Mouse (Mus musculus): ENCODE measurements at regions not wholly inside any gene's neighbourhood (a gene's known extent, or its start where the extent isn't known, plus 50 kb on each side); places are given as distances from the start of the nearest gene placed in this dataset.

DNA sequence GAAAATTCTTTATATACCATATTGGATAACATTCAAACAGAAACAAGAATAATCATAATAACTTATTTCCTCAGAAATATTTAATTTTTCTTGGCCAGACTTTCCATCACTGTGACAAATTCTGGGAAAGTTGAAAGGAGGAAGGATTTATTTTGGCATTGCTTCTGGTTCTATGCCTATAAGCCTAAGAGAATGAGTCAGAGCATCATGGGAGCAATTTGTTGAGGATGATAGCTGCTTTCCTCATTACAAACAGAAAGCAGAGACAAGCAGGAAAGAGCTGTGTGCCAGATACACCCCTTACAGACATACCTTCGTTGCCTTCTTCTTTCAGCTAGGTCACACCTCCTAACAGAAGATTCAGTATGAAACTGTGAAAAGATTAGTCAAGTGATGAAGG lies 115.3 kb downstream of the Rgs21 start:
- in situ Hi-C loops (cut with MboI, MseI) = no loop called here

- in situ Hi-C loops (cut with MboI, MseI) = no loop called here
Observed at GRCm38 (mm10) chr1:144451731-144452130, 115.7 kb downstream of the Rgs21 start.

DNA sequence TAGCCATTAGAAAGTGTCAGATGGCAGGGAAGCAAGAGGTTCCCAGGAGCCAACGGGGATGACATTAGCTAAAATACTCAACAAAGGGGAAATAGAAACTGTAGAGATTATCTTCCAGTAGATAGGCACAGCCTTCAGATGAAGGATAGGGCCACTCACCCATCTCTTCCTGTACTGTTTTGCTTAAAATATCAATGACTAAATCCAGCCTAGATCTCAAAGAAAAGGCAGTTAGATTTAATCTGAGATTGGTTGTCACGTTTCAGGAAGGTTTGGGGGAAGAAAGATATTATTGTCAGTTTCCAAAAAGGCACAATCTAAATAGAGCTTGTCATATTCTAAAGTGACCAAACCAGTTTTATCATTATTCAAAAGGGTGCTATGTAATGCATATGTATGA lies 130.8 kb downstream of the Rgs21 start:
- in situ Hi-C loops (cut with MboI, MseI) = no loop called here

- in situ Hi-C loops (cut with MboI, MseI) = no loop called here
Observed at GRCm38 (mm10) chr1:144432816-144433215, 134.7 kb downstream of the Rgs21 start.

GRCm38 (mm10) chr1:144431535-144432276 lies 135.8 kb downstream of the Rgs21 start:
- in situ Hi-C loops (cut with MboI, MseI) = no loop called here

GRCm38 (mm10) chr1:144421374-144421773 lies 146.1 kb downstream of the Rgs21 start:
- in situ Hi-C loops (cut with MboI, MseI) = no loop called here

DNA sequence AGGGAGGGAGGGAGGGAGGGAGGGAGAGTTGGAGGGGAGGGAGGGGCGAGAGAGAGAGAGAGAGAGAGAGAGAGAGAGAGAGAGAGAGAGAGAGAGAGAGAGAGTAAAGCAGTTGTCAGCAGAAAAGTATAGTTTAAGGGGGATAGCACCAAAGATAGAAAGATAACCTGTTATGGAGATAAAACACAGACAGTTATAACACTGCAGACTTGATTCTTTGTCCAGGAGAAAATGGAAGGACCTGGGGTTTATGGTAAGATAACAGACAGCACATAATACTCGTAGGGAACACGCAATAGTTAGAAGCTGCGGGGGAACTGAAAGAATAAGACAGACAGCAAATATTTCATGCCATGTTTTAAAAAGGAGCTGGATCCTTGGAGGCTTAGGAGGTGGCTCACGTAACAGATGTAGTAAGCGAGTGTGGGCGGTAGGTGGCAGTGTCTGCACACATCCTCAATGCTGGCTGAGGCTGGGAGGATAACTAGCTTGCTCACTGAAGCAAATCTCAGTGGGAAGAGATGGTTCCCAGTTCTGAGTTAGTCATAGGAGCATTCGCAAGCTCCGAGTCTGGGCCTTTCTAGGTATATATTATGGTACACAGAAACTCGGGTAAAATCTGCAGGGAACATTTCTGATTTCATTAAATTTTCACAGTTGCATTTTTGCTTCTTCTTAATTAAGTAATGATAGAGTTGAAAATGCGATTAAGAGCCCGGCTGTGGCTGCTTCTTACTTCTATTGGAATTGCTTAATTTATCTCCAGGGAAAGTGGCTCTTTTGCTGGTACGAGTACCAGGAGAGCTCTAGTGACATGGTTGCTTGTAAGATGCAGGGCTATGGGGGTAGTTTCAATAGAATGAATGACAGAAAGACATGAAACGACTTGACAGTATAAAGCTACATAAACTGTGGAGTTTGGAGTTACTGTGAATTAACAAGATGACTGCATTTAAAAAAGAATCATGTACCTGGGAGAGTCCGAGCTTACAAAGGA lies 157.6 kb upstream of the Rgs1 start:
- in situ Hi-C loops (cut with MboI, MseI) = no loop called here

DNA sequence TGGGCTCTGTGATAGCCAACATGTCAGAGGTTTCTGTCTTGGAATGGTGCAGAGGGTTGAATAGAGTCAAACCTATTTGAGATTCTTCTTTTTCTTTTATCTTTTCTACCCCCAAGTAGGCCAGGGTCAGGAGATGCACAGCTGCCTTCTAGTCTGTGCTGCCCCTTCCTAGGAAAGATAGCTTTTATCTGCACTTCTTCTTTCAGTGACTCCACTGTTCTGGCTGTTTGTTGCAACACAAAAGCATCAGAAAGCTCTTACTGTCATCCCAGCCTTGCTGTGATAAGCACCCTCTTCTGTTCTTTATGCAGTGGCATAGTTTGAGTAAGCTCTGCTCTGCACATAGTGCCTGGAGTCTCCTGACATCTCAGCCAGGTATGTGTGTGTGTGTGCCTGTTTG lies 156.7 kb upstream of the Rgs1 start:
- in situ Hi-C loops (cut with MboI, MseI) = no loop called here

- in situ Hi-C loops (cut with MboI, MseI) = no loop called here
Observed at GRCm38 (mm10) chr1:144405031-144405430, 156.0 kb upstream of the Rgs1 start.

GRCm38 (mm10) chr1:144379991-144380594 lies 131.1 kb upstream of the Rgs1 start:
- in situ Hi-C loops (cut with MboI, MseI) = loop anchor here (5.0 to 10.0 kb wide), 2 partner anchors 183 to 575 kb away; no protein-coding TSS in a partner anchor

- in situ Hi-C loops (cut with MboI, MseI) = loop anchor here (10.0 to 25.0 kb wide), 2 partner anchors 569 to 1337 kb away; no protein-coding TSS in a partner anchor
Observed at GRCm38 (mm10) chr1:144374121-144374520, 125.1 kb upstream of the Rgs1 start.

DNA sequence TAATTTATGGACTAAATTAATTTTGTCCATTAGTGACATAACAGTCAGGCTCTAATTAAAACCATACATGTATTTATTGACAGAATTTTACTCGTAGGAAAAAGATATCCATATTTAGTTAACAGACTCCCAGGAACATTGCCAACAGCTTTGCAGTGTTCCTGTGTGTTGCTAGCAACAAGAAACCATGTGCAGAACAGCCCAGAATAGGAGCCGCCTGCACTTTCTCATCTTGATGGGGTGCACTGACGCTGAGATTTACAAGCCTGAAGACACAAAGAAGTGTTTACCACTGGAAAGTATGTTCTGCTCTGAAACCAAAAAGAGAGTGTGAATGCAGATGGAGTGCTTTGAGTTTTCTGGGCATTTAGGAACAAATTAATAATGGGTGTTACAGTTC lies 118.5 kb upstream of the Rgs1 start:
- in situ Hi-C loops (cut with MboI, MseI) = loop anchor here (10.0 to 25.0 kb wide), 2 partner anchors 103 to 1330 kb away; no protein-coding TSS in a partner anchor

- in situ Hi-C loops (cut with MboI, MseI) = loop anchor here (25.0 kb wide), 1 partner anchor 1318 kb away; no protein-coding TSS in a partner anchor
Observed at GRCm38 (mm10) chr1:144355560-144356310, 106.7 kb upstream of the Rgs1 start.

DNA sequence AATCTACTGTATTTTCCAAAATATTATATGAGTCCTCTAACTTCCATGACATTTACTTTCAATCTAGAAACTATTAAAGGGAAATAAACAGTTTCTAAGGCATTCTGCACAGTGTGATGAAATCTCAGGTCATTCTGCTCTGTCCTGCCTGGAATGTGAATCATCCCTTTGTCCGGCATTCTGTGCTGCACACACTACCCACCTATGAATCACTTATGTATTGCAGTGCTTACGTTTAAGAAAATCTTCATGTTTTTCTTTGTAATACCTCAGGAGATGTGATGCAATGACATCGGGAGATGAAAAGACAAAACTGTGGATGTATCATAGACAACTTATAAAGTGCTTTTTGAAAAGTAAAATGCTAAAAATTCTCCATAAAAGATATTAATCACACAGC lies 106.0 kb upstream of the Rgs1 start:
- in situ Hi-C loops (cut with MboI, MseI) = loop anchor here (25.0 kb wide), 1 partner anchor 1318 kb away; no protein-coding TSS in a partner anchor

DNA sequence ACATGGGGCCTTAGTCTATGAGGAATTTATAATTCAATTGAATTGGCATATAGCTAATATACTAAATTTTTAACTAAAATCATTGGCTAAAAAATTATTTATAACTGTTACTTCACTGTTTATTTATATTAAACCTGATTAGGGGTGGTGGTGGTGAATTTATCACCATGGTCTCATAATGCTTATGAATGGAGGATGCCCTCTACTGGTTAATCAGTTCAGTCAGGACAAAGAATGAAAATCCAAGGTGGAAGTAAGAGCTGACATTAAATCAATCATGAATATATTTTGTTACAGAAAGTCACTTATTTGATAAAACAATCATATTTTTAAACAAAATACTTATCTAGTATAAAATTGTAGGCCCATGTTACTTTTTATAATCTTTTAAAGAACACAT lies 104.3 kb upstream of the Rgs1 start:
- in situ Hi-C loops (cut with MboI, MseI) = loop anchor here (25.0 kb wide), 1 partner anchor 1316 kb away; no protein-coding TSS in a partner anchor

GRCm38 (mm10) chr1:144343820-144344219 lies 94.8 kb upstream of the Rgs1 start:
- in situ Hi-C loops (cut with MboI, MseI) = no loop called here

DNA sequence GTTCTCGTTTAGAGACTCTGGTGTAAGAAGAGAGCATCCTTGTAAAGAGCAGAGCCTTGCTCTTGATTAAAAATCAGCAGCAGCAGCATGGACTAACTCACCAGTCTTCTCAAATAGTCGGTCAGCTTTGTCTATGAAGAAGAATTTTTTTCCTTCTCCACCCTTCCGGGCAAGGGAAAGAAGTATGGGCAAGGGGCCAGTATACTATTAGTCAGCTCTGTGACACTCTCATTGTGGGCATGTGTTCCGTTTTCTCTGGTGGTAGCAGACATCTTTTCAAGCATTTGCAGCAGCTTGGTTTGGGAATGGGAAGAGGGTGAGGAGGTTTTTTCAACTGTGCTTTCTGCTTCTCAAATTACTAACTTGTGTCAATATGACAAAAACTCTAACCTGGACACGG lies 94.3 kb upstream of the Rgs1 start:
- in situ Hi-C loops (cut with MboI, MseI) = no loop called here

GRCm38 (mm10) chr1:144337572-144337971 lies 88.5 kb upstream of the Rgs1 start:
- in situ Hi-C loops (cut with MboI, MseI) = no loop called here

DNA sequence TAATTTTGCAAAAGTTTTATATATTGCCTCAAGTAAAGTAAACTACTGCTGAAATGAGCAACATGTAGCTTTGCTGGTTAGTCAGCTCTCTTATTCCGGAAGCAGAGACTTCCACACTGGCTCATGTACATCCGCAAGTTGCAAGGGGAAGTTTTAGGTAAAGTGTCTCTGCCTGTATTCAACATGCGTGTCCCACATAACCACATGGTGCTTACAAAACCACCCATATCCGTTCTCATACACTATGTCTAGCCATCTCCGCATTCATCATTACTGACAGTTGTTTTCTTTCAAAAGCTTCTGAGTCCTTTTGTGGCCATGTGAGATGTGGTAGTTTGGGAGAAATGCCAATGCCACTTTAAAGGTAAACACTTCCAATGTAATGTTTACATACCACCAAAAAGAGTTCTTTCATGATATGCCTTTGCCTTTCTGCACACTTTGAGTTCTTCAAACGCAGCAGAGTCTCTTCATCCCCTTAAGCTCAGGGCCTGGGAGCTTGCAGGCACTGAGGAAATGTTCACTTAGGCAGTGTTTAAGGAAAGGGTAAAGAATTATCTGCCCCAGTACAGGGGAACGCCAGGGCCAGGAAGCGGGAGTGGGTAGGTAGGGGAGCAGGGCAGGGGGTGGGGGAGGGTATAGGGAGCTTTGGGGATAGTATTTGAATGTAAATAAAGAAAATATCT lies 81.5 kb upstream of the Rgs1 start:
- in situ Hi-C loops (cut with MboI, MseI) = no loop called here

DNA sequence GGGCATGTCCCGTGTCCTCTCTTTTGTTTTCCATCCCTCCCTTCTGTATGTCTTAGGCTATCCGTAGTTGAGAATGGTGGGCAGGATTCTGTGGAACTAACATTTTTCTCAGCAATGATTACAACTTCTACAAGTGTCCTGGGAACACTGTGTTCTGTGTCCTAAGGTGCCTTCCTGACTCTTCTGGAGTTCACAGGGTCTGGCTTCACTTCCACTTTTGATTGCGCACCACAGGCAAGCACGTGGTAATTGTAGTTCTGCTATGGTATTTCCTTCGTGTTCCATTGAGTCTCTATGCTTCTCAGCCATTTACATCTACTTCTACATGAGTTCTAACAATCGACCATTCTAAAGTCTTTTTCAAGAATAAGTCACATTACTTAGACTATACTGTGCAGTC lies 70.4 kb upstream of the Rgs1 start:
- in situ Hi-C loops (cut with MboI, MseI) = loop anchor here (5.0 kb wide), 1 partner anchor 72 kb away; the partner anchor contains the start of gene Rgs1
